Mouse (Mus musculus): ENCODE data around the gene Gphb5.

Gphb5 gene

DNA sequence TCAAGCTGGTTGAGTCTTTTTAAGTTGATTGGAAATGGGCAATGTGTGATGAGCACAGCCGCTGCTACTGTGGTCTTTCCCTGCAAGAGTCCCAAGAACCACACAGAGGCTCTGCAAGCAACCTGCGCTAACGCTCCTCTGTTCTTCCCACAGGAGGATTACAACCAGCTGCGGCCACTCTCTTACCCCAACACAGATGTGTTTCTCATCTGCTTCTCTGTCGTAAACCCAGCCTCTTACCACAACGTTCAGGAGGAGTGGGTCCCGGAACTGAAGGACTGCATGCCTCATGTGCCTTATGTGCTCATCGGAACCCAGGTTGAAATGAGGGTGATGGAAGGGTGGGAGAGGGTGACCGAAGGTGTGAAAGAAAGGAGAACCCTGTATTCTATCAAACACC, 25.1 kb downstream of the Gphb5 start:
- DNase-seq (ENCODE audit: low spot score in 2 of 2): no peak

DNA sequence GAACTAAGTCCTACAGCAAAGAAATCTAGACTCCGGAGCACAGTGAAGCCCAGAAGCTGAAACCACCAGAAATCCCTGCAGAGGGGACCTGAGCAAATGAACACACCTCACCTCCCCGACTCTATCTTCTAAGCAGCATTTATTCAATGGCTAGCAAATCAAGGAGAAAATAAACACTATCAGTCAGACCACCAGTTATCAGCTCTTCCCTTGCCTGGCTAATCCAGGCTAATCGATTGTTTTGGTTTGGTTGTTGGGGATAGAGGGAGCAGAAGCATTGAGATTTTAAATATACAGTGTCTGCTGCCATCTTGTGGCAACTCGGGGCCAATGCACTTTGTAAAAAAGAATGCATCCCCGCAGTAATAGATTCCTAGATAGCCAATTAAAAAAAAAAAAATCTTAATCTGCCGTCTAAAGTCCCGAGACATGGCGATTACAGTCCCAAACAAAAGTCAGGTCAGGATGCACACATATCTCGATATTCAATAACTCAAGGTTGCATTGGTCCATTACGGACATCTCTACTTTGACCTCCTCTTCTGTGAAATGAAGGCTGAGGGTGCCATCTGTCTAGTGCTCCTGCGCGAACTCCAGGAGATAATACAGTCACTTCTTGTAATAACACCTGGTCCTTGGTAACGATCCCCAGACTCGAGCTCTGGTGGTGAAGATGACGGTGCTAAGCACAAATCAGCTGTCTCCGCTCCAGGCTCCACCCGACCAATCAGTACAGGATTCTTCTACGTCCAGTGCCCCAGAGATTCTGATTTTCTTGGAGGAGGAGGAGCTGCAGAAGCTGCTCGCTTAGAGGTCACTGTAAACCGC, 27.1 kb downstream of the Gphb5 start:
- no peak for DNase-seq (ENCODE audit: low spot score in 2 of 2)

DNA sequence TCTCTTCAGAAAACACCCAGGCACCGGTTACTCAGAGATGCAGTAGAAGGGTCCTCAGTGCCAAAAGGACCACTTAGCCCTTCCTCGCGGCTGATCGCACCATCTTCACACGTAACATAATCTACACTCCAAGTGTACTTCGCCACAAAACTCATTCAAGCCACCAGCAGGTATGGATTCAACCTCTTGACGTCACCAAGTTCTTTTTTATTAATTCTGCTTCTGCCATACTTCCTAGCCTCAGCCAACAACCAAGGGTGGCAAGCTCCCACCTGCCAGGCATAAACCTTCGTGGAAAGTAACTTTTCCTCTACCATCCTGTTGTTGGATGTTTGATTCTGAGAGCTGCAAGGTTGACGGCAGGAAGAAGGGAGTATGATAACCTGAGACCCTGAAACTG, 28.1 kb downstream of the Gphb5 start:
- no peak for DNase-seq (ENCODE audit: low spot score in 2 of 2)

DNA sequence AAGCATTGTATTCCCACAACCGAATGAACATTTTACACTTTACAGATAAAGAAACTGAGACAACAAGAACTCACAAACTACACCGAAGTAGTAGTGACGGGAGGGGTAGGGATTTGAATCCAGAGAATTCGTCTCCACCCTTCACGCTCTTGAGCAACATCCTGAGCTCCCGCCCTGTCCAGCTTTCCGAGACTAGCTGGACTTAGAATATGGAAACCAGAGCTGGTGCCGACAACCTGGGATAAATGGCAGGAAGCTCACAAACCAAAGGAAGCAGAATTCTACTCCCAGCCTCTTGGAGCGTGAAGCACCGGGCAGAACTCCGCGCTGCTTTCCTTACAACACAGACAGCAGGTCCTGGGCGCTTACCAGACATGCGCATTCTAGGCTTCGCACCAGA, 28.7 kb downstream of the Gphb5 start:
- DNase-seq (ENCODE audit: low spot score in 2 of 2): peak; percentile 64 to 65

DNA sequence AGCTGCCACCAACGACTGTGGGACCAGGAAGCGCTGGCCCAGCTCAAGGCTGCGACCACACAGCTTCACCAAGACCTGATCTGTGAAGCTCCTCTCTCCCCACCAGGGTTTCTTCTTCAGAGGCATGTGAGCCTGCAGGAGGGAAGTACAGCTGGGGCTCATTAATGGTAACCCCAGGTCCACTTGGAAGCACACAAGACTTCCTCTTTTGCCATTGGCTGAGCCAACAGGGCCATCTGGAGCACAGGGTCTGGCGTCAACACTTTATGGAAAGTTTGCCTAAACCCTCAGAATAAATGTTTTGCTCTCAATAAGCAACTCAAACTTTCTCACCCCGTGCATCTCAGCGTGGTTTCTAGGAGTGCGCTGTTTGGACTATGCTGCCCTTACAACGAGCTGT, 29.4 kb downstream of the Gphb5 start:
- DNase-seq (ENCODE audit: low spot score in 2 of 2): peak; percentile 55 to 56

DNA sequence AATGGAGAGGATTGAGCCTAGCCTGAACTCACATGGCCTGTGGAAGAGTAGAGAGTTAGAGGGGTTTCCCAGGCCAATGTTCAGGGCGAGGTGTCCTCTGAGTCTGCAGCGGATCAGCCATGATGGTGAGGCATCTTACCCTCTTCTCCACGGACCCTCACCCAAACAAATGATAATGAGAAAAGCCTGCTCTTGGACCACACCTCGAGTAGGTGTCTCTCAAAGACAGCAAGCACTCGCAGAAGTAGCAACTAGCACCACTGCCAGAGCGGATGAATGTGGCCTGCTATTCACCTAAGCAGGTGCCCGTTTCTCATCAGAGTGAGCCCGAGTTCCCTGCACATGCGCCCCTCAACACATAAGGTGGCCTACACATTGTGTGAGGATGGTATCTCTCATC, 29.9 kb downstream of the Gphb5 start:
- DNase-seq (ENCODE audit: low spot score in 2 of 2): no peak

DNA sequence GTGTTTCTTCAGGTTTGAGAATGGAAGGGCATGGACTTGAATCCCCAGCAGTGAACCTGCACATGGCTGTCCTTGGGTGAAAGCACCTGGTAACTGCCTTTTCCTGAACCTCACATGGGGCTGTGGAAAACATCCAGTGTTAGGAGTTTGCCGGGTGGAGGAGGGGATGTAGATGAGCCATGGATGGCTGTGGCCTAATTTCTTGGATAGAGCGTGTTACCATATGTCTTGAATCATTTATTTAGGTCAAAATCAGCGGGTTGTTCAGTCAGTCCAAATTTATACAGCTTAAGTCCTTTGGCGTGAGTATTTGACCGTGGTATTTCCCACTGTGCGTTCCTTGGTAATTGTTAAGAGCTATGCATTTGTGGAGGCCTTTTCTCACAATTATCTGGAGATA, 40.5 kb downstream of the Gphb5 start:
- DNase-seq (ENCODE audit: low spot score in 2 of 2): no peak

DNA sequence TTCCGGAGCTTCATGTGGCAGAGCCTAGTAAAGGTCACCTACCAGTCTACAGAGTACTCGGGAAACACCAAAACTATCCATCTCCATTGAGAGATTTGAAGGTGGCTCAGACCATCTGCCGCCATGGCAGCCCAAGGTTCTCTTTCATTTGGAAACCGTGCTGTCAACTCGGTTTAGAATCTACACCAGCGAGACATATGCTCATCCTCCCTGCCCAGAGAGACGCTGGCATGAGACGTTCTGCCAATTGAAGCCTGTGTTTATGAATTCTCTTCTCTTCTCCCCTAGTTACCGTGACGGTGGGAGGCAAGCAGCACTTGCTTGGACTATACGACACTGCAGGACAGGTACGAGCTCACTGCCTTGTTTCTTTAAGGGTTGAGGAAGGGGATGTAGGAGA, 41.5 kb downstream of the Gphb5 start:
- no peak for DNase-seq (ENCODE audit: low spot score in 2 of 2)

DNA sequence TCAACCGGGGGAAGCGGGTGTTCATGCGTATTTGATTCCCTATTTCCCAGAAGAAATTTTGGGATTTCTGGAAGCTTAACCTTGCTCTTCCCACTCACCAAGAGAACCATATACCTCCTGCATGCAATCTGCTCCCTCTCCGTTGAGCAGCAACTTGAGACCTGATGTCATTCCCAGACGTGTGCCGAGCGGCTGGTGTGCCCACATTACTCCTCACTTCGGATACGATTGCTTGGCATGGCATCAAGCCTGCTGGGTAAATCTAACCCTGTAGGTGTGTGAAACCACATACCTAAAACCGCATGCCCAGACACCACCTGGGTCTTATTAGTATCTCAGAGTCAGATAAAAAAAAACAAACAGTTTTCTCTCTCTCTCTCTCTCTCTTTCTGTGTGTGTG, 42.1 kb downstream of the Gphb5 start:
- DNase-seq (ENCODE audit: low spot score in 2 of 2): no peak

DNA sequence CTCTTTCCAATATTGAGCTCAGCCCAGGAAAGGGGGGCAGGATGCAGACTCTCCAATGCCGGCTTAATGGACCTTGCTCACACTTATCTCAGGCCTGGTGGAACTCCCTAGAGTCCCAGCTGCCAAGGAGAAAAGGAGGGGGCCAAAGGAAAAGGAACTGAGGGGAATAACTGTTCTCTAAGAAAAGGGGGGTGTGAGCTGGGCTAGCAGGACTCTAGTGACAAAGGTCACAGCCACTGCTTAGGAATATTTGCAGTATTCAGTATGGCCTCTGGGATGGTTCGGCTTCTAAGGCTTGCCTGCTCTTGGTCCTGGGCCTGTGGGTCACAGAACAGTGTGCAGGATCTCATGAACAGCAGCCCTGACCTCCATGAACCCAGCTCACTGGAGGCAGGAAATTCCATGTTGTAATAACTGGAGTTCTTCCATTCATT, 47.1 kb downstream of the Gphb5 start:
- peak; percentile 79 for DNase-seq (ENCODE audit: low spot score in 2 of 2)

DNA sequence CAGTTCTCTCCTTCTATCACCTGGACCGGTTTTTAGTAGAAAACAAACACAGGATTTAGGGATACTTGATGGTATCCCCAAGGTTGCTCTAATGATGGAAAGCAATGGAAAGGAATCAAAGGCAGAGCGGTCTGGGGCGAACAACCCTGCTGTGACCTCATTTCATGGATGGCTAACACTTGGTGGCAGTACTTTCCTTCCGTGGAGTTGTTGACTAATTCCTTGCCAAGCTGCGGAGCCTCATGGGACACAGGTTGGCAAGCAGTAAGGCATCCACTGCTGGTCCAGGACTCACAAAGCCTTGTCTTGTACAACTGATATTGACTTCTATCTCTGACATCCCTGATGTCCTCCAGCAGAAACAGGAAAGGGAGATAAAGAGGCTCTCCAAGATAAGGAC, 48.1 kb downstream of the Gphb5 start:
- DNase-seq (ENCODE audit: low spot score in 2 of 2): peak in 1 of 2 experiments; percentile 77

DNA sequence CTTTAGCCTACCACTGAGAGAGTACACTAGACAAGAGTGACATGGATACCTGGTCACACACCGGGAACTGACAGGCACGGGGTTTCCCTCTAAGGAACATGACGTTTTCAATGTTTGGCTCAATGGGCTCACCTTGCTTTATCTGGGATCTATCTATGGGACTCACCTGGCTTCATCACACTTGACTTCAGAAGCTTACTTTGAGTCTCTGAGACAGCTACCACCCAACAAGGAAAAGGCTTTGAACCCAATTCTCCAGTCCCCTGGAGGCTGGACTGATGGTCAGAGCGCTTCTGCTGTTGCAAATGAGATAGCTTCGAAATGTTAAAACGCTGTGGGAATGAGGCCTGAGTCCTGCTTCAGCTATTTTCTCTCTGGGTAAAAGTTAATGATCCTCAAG, 49.2 kb downstream of the Gphb5 start:
- no peak for DNase-seq (ENCODE audit: low spot score in 2 of 2)

DNA sequence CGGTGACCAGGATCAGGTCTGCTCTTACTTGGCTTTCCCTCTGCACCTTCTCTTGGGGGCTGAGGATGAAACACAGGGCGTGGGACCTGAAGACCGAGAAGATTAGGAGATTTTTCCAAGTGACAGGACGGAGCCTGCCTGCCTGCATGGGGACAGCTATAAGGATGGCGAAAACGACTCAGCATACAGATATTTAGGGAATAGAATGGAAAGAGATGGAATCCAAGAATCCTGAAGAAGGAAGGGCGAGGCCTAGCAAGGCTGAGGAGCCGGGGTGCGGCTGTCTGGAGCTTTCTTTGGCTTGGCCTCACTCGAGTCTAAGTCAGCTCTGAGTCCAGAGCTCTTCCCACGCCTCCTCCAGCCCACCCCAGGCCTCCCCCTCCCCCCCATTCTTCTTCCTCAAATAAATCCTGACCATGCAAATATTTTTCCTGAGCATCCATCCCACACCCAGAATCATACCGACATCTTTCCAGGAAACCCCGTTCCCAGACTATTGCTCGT, 50.9 kb downstream of the Gphb5 start:
- no peak for DNase-seq (ENCODE audit: low spot score in 2 of 2)

DNA sequence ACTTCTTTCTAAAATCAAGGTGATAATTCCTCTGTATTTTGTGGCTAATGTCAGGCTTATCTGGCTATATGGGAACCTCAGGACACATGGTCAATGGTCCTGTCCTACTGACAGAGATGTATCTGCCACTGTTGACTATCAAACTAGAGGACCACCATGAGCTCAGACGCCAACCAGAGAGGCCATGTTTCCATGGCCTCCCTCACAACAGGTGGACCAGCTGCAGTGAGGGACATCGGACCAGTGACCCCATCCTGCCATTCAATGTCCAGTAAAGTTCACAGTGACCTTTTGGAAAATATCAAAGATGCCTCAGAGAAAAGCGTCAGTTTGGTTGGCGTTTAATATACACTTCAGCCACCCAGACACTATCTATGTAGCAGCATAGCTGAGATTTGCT, 52.2 kb downstream of the Gphb5 start:
- no peak for DNase-seq (ENCODE audit: low spot score in 2 of 2)

DNA sequence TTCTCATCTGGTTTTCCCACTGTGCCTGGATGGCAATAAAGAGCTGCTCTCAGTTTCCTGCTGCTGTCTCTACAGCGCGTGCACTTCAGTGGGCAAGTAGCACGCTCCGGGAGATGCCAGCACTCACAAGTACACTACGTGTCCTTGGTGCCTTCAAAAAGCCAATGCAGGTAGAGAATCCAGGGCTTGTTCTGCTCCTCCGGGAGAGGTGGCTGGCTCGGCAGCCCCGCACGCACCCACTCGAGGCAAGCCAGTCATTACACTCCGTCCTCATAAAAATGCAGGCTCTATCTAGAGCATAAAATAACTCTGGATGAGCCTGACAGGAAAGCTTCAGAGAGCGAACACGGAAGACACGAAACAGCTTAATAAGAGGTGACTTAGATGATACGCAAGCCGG, 54.1 kb downstream of the Gphb5 start:
- DNase-seq (ENCODE audit: low spot score in 2 of 2): no peak

Measured in heart, adult 9 months (tissue).